Mouse (Mus musculus) brain, embryonic 14.5 days (tissue): ENCODE measurements at regions not wholly inside any gene's neighbourhood (a gene's known extent, or its start where the extent isn't known, plus 50 kb on each side); places are given as distances from the start of the nearest gene placed in this dataset.

Experiments used
- CTCF ChIP-seq: fragments of 200-500 bp; IDR thresholded peaks from 2 replicates; pipeline ENCODE4 v1.5.1; 2012; ENCODE audit warnings: inconsistent platforms, mild to moderate bottlenecking, moderate library complexity, borderline replicate concordance; ENCODE audit not compliant: insufficient read depth, insufficient read length; ENCODE audit errors: extremely low read depth
- POLR2A ChIP-seq: fragments of 200-500 bp; IDR thresholded peaks from 2 replicates; pipeline ENCODE4 v1.6.1; 2012; ENCODE audit warnings: mild to moderate bottlenecking, inconsistent platforms, borderline replicate concordance; ENCODE audit not compliant: poor library complexity, insufficient read depth, insufficient read length, severe bottlenecking; ENCODE audit errors: extremely low read depth

GRCm38 (mm10) chr2:131617916-131618315 is 55.8 kb upstream of the Adra1d start:
- TF ChIP-seq CTCF, result no peak
- no peak for TF ChIP-seq POLR2A
